Mouse (Mus musculus) testis, adult 2 months (tissue): ENCODE data around the gene Gzmm.

Experiments
- CTCF ChIP-seq: fragments of 200-500 bp; IDR thresholded peaks from 2 replicates; pipeline ENCODE4 v1.5.1; 2012; ENCODE audit warnings: low read depth, mild to moderate bottlenecking, inconsistent platforms, low read length, moderate library complexity; ENCODE audit not compliant: control insufficient read depth, insufficient read depth, insufficient replicate concordance
- POLR2A ChIP-seq: fragments of 200-500 bp; IDR thresholded peaks from 2 replicates; pipeline ENCODE4 v1.6.1; 2012; ENCODE audit warnings: low read depth, mild to moderate bottlenecking, inconsistent platforms, low read length, moderate library complexity; ENCODE audit not compliant: control insufficient read depth

DNA sequence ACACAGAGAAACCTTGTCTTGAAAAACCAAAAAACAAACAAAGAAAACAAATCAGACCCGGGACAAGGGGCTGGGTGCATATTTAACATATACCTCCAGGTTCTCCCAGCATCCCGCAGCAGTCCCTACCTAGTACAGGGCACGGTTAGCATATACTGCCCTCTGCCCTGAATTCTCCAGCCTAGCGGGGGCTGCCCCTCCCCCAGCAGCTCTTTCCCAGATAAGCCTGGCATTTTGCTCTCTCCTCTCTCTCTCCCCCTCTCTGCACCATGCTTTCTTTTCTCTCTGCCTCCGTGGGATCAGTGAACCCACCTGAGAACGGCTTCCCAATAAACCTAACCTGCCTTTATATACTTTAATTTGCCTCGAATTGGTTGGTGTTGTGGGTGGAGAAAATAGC, 11.9 kb downstream of the Gzmm start:
- TF ChIP-seq POLR2A = no peak
- no peak for TF ChIP-seq CTCF
